Mouse (Mus musculus): ENCODE measurements around the gene Psmb9. TPM values are rescaled to one million over a fixed set of nuclear protein-coding genes. Genes with fewer than 3 reads are reported as not detected.
A peak's percentile ranks its signal among the peaks of the same experiment; 100 is the strongest.

Psmb9 gene
- polyA plus RNA-seq, 1 experiment from 2014 or later = 10.6 TPM

DNA sequence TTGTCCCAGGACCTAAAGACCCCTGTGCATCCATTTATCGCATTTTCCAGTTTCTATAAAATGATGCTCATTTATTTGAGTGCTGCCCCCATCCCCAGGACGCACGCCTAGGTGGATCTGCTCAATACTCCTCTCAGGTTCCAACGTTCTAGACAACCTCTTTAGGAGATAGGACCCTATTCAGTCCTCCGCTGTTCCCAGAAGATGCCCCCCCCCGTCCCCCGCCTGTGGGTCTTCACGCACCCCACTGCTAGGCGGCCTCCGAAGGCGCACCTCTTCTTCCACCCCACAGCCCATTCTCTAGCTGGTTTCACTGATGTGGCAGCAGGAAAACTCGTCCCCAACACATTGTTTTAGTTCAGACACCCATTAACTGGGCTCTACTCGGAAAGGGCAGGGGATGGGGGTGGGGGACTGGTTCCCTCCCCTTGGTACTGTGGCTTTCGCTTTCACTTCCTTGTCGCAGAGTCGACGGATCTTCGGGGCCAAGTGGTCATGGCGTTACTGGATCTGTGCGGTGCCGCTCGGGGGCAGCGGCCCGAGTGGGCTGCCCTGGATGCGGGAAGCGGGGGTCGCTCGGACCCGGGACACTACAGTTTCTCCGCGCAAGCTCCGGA is 10.4 kb upstream of the Psmb9 start:
- WGBS (ENCODE audit: insufficient replicate concordance) = under 1% methylated on average over 32 of the region's 32 CpGs
- peak overlapping the region; percentile 73 for H3K4me2 ChIP-seq
- H3K27ac ChIP-seq (replicated peaks) = no peak overlapping the region
- no peak for ATAC-seq (ENCODE audit: insufficient read depth)
- H3K27me3 ChIP-seq = peaks cover 62% of the 10 kb centered on the region
- H3K9ac ChIP-seq = peak overlapping the region; percentile 35; the same call in 1 of the 2 replicates
- peaks cover 16% of the 10 kb centered on the region for H3K4me1 ChIP-seq (replicated peaks)
- H3K36me3 ChIP-seq (replicated peaks) = no peaks in the 10 kb centered on the region
- peak overlapping the region; percentile 58 for H3K4me3 ChIP-seq (replicated peaks)
- H3K9me3 ChIP-seq (replicated peaks) = no peaks in the 10 kb centered on the region

DNA sequence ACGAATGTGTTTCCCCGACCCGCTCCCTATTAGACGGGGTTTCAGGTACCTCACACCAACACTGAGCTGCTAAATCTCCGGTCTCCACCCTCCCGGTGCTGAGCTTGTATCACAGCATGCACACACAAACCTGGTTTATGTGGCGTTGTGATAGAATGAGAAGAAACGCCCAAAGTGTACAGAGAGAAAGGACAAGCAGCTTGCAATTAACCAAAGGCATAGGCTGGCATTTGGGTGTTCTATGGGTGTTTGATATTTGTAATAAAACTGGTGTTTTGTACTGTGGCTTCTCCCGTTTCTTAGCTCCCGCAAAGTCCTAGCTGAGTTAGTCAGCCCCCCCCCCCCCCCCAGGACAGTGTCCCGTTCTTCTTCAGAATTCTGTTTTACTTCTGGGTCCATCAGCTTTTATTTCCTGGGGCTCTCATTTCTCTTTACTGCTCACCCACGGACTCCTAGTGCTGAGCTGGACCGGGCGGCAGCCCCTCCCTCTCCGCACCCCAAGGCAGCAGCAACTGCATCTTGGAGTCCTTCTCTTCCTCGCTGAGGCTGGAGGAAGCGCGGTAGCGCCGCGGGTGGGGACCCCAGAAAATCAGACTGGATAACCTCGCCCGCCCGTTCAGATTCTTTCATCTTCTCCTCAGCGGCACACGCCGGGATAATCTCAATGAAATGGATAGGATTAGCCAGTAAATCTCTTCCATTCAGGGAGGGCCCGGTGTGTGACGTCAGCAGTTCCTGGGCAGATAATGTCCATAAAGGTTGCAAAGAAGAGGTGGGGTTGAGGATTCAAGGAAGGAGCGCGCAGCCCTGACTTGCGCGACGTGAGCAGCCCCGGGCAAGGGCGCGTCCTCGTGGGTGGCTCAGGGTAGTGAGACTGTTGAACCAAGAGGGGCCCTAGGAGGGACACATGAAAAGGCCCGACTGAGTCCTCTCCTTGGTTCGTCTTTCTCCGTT is 9.7 kb upstream of the Psmb9 start, which contains the start of gene Psmb8:
Gene Psmb8, plus strand, starts transcription at position 781 of the 954 bp plus-strand sequence.
- Histone ChIP-seq H3K4me1 (replicated peaks) (peaks cover 16% of the 10 kb centered on the region), H3K36me3 (replicated peaks) (no peaks in the 10 kb centered on the region), H3K9ac (peak within 1 kb of the TSS; percentile 35; the same call in 1 of the 2 replicates), H3K4me3 (replicated peaks) (peak within 1 kb of the TSS; percentile 58), H3K27ac (replicated peaks) (no peak within 1 kb of the TSS), H3K9me3 (replicated peaks) (no peaks in the 10 kb centered on the region), H3K4me2 (peak within 1 kb of the TSS; percentile 73), H3K27me3 (peaks cover 69% of the 10 kb centered on the region)
- ATAC-seq (ENCODE audit: insufficient read depth) = peak; percentile 34; the same call in 1 of the 2 replicates
- WGBS (ENCODE audit: insufficient replicate concordance) = 3% methylated on average over 41 of the region's 41 CpGs

DNA sequence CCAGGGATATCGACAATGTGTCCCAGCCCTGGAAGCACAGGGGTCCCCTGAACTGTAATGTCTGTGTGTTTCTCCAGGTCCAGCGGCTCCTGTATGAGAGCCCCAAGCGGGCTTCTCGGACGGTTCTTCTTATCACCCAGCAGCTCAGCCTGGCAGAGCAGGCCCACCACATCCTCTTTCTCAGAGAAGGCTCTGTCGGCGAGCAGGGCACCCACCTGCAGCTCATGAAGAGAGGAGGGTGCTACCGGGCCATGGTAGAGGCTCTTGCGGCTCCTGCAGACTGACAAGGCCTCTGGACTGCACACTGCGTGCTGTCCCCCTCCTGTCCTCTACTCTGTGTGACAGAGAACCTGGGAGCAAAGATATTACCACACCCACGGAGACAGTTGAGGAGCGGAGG is 8.9 kb upstream of the Psmb9 start:
- no peak overlapping the region for H3K4me3 ChIP-seq (replicated peaks)
- 9% methylated on average over 12 of the region's 12 CpGs for WGBS (ENCODE audit: insufficient replicate concordance)
- ATAC-seq (ENCODE audit: insufficient read depth) = no peak

DNA sequence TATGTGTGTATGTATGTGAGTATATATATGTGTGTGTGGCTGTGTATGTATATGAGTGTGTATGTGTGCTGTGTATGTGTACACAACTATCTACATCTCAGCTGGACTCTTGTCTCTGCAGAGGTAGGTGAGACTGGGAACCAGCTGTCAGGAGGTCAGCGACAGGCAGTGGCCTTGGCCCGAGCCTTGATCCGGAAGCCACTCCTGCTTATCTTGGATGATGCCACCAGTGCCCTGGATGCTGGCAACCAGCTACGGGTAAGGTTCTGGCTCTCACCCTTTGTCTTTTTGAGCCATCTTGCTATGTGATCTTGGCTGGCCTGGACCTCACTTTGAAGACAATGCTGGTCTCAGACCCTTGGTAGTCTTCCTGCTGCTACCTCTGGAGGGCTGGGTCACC is 7.2 kb upstream of the Psmb9 start:
- Histone ChIP-seq H3K4me1 (replicated peaks) (peaks cover 16% of the 10 kb centered on the region), H3K9ac (no peak overlapping the region), H3K9me3 (replicated peaks) (no peaks in the 10 kb centered on the region), H3K4me3 (replicated peaks) (no peak overlapping the region), H3K27me3 (peaks cover 62% of the 10 kb centered on the region), H3K36me3 (replicated peaks) (no peaks in the 10 kb centered on the region), H3K27ac (replicated peaks) (no peak overlapping the region), H3K4me2 (no peak overlapping the region)
- no peak for ATAC-seq (ENCODE audit: insufficient read depth)
- 73% methylated on average over 4 of the region's 4 CpGs for WGBS (ENCODE audit: insufficient replicate concordance)

More for the DNA sequence above, 8.9 kb upstream of the Psmb9 start:
- Histone ChIP-seq H3K4me2 (peak overlapping the region; percentile 73), H3K4me1 (replicated peaks) (peaks cover 16% of the 10 kb centered on the region), H3K27me3 (peaks cover 69% of the 10 kb centered on the region), H3K36me3 (replicated peaks) (no peaks in the 10 kb centered on the region), H3K9ac (no peak overlapping the region), H3K9me3 (replicated peaks) (no peaks in the 10 kb centered on the region), H3K27ac (replicated peaks) (no peak overlapping the region)

DNA sequence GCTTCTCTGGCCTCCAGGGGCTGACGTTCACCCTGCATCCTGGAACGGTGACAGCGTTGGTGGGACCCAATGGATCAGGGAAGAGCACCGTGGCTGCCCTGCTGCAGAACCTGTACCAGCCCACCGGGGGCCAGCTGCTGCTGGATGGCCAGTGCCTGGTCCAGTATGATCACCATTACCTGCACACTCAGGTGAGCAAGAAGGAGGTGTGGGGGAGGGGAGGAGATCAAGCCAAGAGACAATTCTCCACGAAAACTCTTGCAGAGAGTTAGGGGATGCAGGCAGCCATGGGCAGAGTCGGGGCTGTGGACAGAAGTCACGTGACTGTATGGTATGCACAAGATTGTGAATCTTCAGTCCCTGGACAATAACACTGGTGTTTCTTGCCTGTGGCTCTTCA is 5.9 kb upstream of the Psmb9 start:
- 58% methylated on average over 8 of the region's 8 CpGs for WGBS (ENCODE audit: insufficient replicate concordance)
- no peak for ATAC-seq (ENCODE audit: insufficient read depth)
- Histone ChIP-seq H3K4me3 (replicated peaks) (no peak overlapping the region), H3K9ac (no peak overlapping the region), H3K36me3 (replicated peaks) (no peaks in the 10 kb centered on the region), H3K4me2 (no peak overlapping the region), H3K27me3 (peaks cover 53% of the 10 kb centered on the region), H3K9me3 (replicated peaks) (no peaks in the 10 kb centered on the region), H3K27ac (replicated peaks) (no peak overlapping the region), H3K4me1 (replicated peaks) (peaks cover 16% of the 10 kb centered on the region)

DNA sequence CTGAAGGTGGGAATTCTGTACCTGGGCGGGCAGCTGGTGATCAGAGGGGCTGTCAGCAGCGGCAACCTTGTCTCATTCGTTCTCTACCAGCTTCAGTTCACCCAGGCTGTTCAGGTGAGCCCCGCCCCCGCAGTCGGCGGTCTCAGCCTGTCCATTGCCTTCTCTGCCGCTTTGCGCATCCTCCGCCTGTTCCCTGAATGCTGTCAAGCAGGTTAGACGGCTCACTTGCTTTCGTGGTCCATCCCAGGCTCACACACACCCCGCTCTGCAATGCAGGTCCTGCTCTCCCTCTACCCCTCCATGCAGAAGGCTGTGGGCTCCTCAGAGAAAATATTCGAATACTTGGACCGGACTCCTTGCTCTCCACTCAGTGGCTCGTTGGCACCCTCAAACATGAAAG is 5.3 kb upstream of the Psmb9 start:
- Histone ChIP-seq H3K4me2 (no peak overlapping the region), H3K4me3 (replicated peaks) (no peak overlapping the region), H3K27me3 (peaks cover 50% of the 10 kb centered on the region), H3K27ac (replicated peaks) (no peak overlapping the region), H3K9me3 (replicated peaks) (no peaks in the 10 kb centered on the region), H3K36me3 (replicated peaks) (no peaks in the 10 kb centered on the region), H3K4me1 (replicated peaks) (peaks cover 22% of the 10 kb centered on the region), H3K9ac (no peak overlapping the region)
- 58% methylated on average over 16 of the region's 16 CpGs for WGBS (ENCODE audit: insufficient replicate concordance)
- no peak for ATAC-seq (ENCODE audit: insufficient read depth)

DNA sequence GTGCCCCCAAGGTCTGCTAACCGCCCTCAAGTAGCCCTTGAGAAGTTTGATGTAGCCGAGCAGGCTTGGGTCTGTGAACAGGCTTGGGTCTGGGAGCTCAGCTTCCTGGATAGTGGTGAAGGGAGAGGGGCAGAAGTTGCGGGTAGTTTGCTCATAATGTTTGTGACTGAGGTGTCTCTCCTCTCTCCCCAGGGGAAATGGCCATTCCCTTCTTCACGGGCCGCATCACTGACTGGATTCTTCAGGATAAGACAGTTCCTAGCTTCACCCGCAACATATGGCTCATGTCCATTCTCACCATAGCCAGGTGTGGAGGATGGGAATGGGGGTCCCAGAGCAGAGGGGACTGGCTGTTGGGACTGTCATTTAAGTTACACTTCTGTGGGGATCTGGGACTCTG is 1.4 kb upstream of the Psmb9 start:
- H3K4me2 ChIP-seq = no peak overlapping the region
- H3K9me3 ChIP-seq (replicated peaks) = no peaks in the 10 kb centered on the region
- no peaks in the 10 kb centered on the region for H3K36me3 ChIP-seq (replicated peaks)
- H3K9ac ChIP-seq = no peak overlapping the region
- no peak overlapping the region for H3K4me3 ChIP-seq (replicated peaks)
- WGBS (ENCODE audit: insufficient replicate concordance) = 66% methylated on average over 6 of the region's 6 CpGs
- no peak overlapping the region for H3K27ac ChIP-seq (replicated peaks)
- peaks cover 34% of the 10 kb centered on the region for H3K27me3 ChIP-seq
- ATAC-seq (ENCODE audit: insufficient read depth) = no peak
- H3K4me1 ChIP-seq (replicated peaks) = peaks cover 22% of the 10 kb centered on the region

DNA sequence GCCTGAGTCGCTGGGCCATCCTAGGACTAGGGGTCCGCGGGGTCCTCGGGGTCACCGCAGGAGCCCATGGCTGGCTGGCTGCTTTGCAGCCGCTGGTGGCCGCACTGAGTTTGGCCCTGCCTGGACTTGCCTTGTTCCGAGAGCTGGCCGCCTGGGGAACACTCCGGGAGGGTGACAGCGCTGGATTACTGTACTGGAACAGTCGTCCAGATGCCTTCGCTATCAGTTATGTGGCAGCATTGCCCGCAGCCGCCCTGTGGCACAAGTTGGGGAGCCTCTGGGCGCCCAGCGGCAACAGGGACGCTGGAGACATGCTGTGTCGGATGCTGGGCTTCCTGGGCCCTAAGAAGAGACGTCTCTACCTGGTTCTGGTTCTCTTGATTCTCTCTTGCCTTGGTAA is 446 bp upstream of the Psmb9 start:
- H3K4me3 ChIP-seq (replicated peaks) = peak overlapping the region; percentile 66
- peaks cover 32% of the 10 kb centered on the region for H3K27me3 ChIP-seq
- H3K36me3 ChIP-seq (replicated peaks) = no peaks in the 10 kb centered on the region
- no peaks in the 10 kb centered on the region for H3K9me3 ChIP-seq (replicated peaks)
- peak overlapping the region; percentile 67; the same call in 1 of the 2 replicates for H3K27ac ChIP-seq (replicated peaks)
- H3K9ac ChIP-seq = peak overlapping the region; percentile 61
- under 1% methylated on average over 20 of the region's 20 CpGs for WGBS (ENCODE audit: insufficient replicate concordance)
- ATAC-seq (ENCODE audit: insufficient read depth) = peak; percentile 16; the same call in 1 of the 2 replicates
- H3K4me2 ChIP-seq = peak overlapping the region; percentile 90
- H3K4me1 ChIP-seq (replicated peaks) = peaks cover 22% of the 10 kb centered on the region

DNA sequence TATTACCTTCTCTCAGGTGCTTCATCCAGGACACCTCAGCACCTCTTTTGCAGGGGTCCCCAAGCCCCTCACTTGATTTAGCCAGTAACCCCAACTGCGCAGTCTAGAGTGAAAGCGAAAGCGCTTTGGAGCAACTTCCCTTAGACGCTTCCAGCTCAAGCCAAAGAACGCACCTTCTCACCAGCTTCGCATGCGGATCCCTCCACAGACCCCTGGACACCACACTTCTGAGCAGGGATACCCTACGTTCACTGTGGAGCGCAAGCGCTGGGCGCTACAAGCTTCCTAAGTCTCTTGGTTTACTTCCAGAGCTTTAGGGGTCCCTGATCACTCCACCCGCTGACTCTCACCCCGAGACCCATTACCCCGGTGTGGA is 691 bp downstream of the Psmb9 start:
- Histone ChIP-seq H3K4me3 (replicated peaks) (peak overlapping the region; percentile 66), H3K4me1 (replicated peaks) (peaks cover 22% of the 10 kb centered on the region), H3K27ac (replicated peaks) (no peak overlapping the region), H3K27me3 (peaks cover 26% of the 10 kb centered on the region), H3K36me3 (replicated peaks) (no peaks in the 10 kb centered on the region), H3K9ac (peak overlapping the region; percentile 61), H3K4me2 (peak overlapping the region; percentile 90), H3K9me3 (replicated peaks) (no peaks in the 10 kb centered on the region)
- 2% methylated on average over 14 of the region's 14 CpGs for WGBS (ENCODE audit: insufficient replicate concordance)
- peak; percentile 20 for ATAC-seq (ENCODE audit: insufficient read depth)

DNA sequence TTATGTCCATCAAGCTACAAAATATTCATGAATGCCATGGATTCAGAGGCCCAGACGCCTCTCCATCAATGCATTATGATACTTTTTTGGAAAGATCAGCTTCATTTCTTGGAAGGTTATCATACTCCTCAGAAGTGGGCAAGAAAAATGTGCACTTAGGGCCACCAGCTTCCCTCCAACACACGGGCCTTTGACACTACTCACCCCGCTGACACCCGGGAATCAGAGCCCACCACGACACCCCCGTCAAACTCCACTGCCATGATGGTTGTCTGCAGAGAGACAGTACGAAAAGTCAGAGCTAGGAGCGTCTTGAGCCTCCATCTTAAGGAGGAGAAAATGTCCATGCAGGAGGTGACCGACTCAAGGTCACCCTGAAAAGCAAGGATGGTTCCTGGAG is 2.0 kb downstream of the Psmb9 start:
- no peaks in the 10 kb centered on the region for H3K9me3 ChIP-seq (replicated peaks)
- H3K36me3 ChIP-seq (replicated peaks) = no peaks in the 10 kb centered on the region
- no peak overlapping the region for H3K4me3 ChIP-seq (replicated peaks)
- H3K27me3 ChIP-seq = peaks cover 26% of the 10 kb centered on the region
- H3K27ac ChIP-seq (replicated peaks) = no peak overlapping the region
- ATAC-seq (ENCODE audit: insufficient read depth) = no peak
- H3K9ac ChIP-seq = no peak overlapping the region
- peaks cover 27% of the 10 kb centered on the region for H3K4me1 ChIP-seq (replicated peaks)
- 73% methylated on average over 9 of the region's 9 CpGs for WGBS (ENCODE audit: insufficient replicate concordance)
- no peak overlapping the region for H3K4me2 ChIP-seq

DNA sequence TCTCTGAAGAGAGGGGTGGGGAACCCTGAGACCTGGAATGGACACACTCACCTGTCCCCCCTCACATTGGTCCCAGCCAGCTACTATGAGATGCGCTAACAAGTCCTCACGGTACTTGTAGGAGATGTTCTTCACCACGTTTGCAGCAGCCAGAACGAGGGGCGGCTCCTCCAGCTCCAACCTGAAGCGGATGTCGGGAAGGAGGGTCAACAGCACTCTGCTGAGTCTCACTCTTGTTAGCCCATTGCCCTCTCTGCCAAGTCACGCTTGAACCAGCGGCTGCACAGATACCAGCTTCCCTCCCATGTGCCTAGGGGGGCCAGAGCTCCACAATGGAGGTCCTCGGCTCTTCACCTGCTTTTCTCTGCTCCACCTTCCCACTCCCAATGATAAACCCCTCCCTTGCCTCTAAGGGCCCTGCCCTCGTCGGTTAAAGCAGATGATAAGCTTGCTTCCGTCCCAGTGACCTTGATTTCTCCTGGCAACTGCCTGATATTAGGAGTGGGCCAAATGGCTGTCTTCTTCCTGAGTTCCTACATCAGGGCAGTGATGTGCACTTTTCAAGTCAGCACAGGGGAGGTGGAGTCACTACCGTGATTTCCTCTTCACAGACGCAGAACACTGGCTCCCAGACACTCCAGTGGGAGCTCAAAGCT is 3.9 kb downstream of the Psmb9 start:
- Histone ChIP-seq H3K9me3 (replicated peaks) (no peaks in the 10 kb centered on the region), H3K36me3 (replicated peaks) (no peaks in the 10 kb centered on the region), H3K4me3 (replicated peaks) (no peak overlapping the region), H3K27me3 (peaks cover 22% of the 10 kb centered on the region), H3K4me1 (replicated peaks) (peaks cover 29% of the 10 kb centered on the region), H3K9ac (no peak overlapping the region), H3K4me2 (no peak overlapping the region), H3K27ac (replicated peaks) (no peak overlapping the region)
- no peak for ATAC-seq (ENCODE audit: insufficient read depth)
- 51% methylated on average over 15 of the region's 15 CpGs for WGBS (ENCODE audit: insufficient replicate concordance)

Data from liver, embryonic 15.5 days (tissue).